Mouse (Mus musculus): Measurements from ENCODE around the gene Nectin1. TPM values are rescaled to one million over a fixed set of nuclear protein-coding genes. Genes with fewer than 3 reads are reported as not detected.

The Nectin1 gene
- total and polyA plus RNA-seq, 3 experiments = 3.9 to 6.2 TPM; not detected in 1

GRCm38 (mm10) chr9:43827593-43827992, 83.8 kb downstream of the Nectin1 start:
- H3K36me3 ChIP-seq (ENCODE audit: control insufficient read depth in 1 of 2, insufficient read depth in 2 of 2, low read length in 2 of 2) = no peaks in the 10 kb centered on the region
- H3K9ac ChIP-seq (ENCODE audit: control insufficient read depth, low read depth, low read length, poor library complexity, severe bottlenecking) = no peak overlapping the region
- no peak overlapping the region for H3K4me3 ChIP-seq (ENCODE audit: control insufficient read depth in 1 of 2, insufficient read depth in 1 of 2, low read depth in 2 of 2, low read length in 2 of 2)
- H3K9me3 ChIP-seq (replicated peaks; ENCODE audit: insufficient read depth, low read length) = no peaks in the 10 kb centered on the region
- no peaks in the 10 kb centered on the region for H3K79me2 ChIP-seq (ENCODE audit: control insufficient read depth, insufficient read depth, low read length, poor library complexity)
- no peaks in the 10 kb centered on the region for H3K4me1 ChIP-seq (ENCODE audit: control insufficient read depth in 1 of 2, insufficient read depth in 2 of 2, low read length in 2 of 2)
- DNase-seq (ENCODE audit: low read depth, low spot score) = peak; percentile 32
- no peak overlapping the region for H3K27ac ChIP-seq (ENCODE audit: control insufficient read depth, low read depth, low read length)
- H3K27me3 ChIP-seq (ENCODE audit: control insufficient read depth in 1 of 2, insufficient read depth in 2 of 2, low read length in 2 of 2) = no peaks in the 10 kb centered on the region; a peak in 1 of 4 replicates
- TF ChIP-seq RAD21 (IDR thresholded peaks at IDR 0.05; ENCODE audit: low read depth, low read length) = peak; percentile 65
- no peak for TF ChIP-seq ETS1 (IDR thresholded peaks at IDR 0.05; ENCODE audit: low read depth, low read length)
- peak; percentile 66 for TF ChIP-seq ZC3H11A (IDR thresholded peaks at IDR 0.05; ENCODE audit: low read depth, low read length)
- TF ChIP-seq SMC3 (IDR thresholded peaks at IDR 0.05; ENCODE audit: low read depth, low read length) = peak; percentile 75
- TF ChIP-seq CTCF (IDR thresholded peaks at IDR 0.05 in 2 of 3, conservative IDR thresholded peaks at IDR 0.05 in 1 of 3; ENCODE audit: control insufficient read depth in 1 of 3, insufficient read depth in 1 of 3, low read depth in 2 of 3, low read length in 3 of 3, poor library complexity in 1 of 3, severe bottlenecking in 1 of 3) = peak; percentile 40 to 80 (median 67); a peak in 5 of 6 replicates

GRCm38 (mm10) chr9:43828960-43829359, 85.2 kb downstream of the Nectin1 start:
- no peak overlapping the region for H3K27ac ChIP-seq (ENCODE audit: control insufficient read depth, low read depth, low read length)
- H3K27me3 ChIP-seq (ENCODE audit: control insufficient read depth in 1 of 2, insufficient read depth in 2 of 2, low read length in 2 of 2) = no peaks in the 10 kb centered on the region; a peak in 1 of 4 replicates
- TF ChIP-seq EP300 (IDR thresholded peaks at IDR 0.05; ENCODE audit: low read depth in 1 of 2, low read length in 2 of 2) (no peak), TAL1 (IDR thresholded peaks at IDR 0.05; ENCODE audit: low read length) (no peak), CHD1 (IDR thresholded peaks at IDR 0.05; ENCODE audit: low read depth, low read length) (no peak), UBTF (IDR thresholded peaks at IDR 0.05; ENCODE audit: borderline replicate concordance, insufficient read depth, low read depth, low read length) (no peak), ELF1 (IDR thresholded peaks at IDR 0.05; ENCODE audit: low read depth, low read length) (no peak), E2F4 (IDR thresholded peaks at IDR 0.05; ENCODE audit: borderline replicate concordance, low read depth, low read length) (no peak), USF1 (IDR thresholded peaks at IDR 0.05; ENCODE audit: low read depth, low read length) (no peak), ZC3H11A (IDR thresholded peaks at IDR 0.05; ENCODE audit: low read depth, low read length) (no peak), ETS1 (IDR thresholded peaks at IDR 0.05; ENCODE audit: low read depth, low read length) (no peak), MXI1 (IDR thresholded peaks at IDR 0.05; ENCODE audit: low read depth, low read length) (no peak)
- no peaks in the 10 kb centered on the region for H3K9me3 ChIP-seq (replicated peaks; ENCODE audit: insufficient read depth, low read length)
- H3K36me3 ChIP-seq (ENCODE audit: control insufficient read depth in 1 of 2, insufficient read depth in 2 of 2, low read length in 2 of 2) = no peaks in the 10 kb centered on the region
- no peaks in the 10 kb centered on the region for H3K4me1 ChIP-seq (ENCODE audit: control insufficient read depth in 1 of 2, insufficient read depth in 2 of 2, low read length in 2 of 2)
- no peak overlapping the region for H3K9ac ChIP-seq (ENCODE audit: control insufficient read depth, low read depth, low read length, poor library complexity, severe bottlenecking)
- no peak for DNase-seq (ENCODE audit: low read depth, low spot score)
- H3K79me2 ChIP-seq (ENCODE audit: control insufficient read depth, insufficient read depth, low read length, poor library complexity) = no peaks in the 10 kb centered on the region
- H3K4me3 ChIP-seq (ENCODE audit: control insufficient read depth in 1 of 2, insufficient read depth in 1 of 2, low read depth in 2 of 2, low read length in 2 of 2) = no peak overlapping the region

GRCm38 (mm10) chr9:43833232-43833631, 89.4 kb downstream of the Nectin1 start:
- no peaks in the 10 kb centered on the region for H3K36me3 ChIP-seq (ENCODE audit: control insufficient read depth in 1 of 2, insufficient read depth in 2 of 2, low read length in 2 of 2)
- no peak for DNase-seq (ENCODE audit: low read depth, low spot score)
- H3K79me2 ChIP-seq (ENCODE audit: control insufficient read depth, insufficient read depth, low read length, poor library complexity) = no peaks in the 10 kb centered on the region
- H3K4me1 ChIP-seq (ENCODE audit: control insufficient read depth in 1 of 2, insufficient read depth in 2 of 2, low read length in 2 of 2) = no peaks in the 10 kb centered on the region
- H3K9me3 ChIP-seq (replicated peaks; ENCODE audit: insufficient read depth, low read length) = no peaks in the 10 kb centered on the region
- H3K27ac ChIP-seq (ENCODE audit: control insufficient read depth, low read depth, low read length) = no peak overlapping the region
- TF ChIP-seq MAZ (IDR thresholded peaks at IDR 0.05; ENCODE audit: low read depth, low read length) (no peak), CHD1 (IDR thresholded peaks at IDR 0.05; ENCODE audit: low read depth, low read length) (no peak), NELFE (IDR thresholded peaks at IDR 0.05; ENCODE audit: low read depth, low read length) (no peak), KAT2A (conservative IDR thresholded peaks at IDR 0.05; ENCODE audit: low read depth, low read length) (no peak), JUND (IDR thresholded peaks at IDR 0.05; ENCODE audit: low read depth, low read length) (no peak)
- no peak overlapping the region for H3K4me3 ChIP-seq (ENCODE audit: control insufficient read depth in 1 of 2, insufficient read depth in 1 of 2, low read depth in 2 of 2, low read length in 2 of 2)
- H3K27me3 ChIP-seq (ENCODE audit: control insufficient read depth in 1 of 2, insufficient read depth in 2 of 2, low read length in 2 of 2) = no peaks in the 10 kb centered on the region; a peak in 2 of 4 replicates
- no peak overlapping the region for H3K9ac ChIP-seq (ENCODE audit: control insufficient read depth, low read depth, low read length, poor library complexity, severe bottlenecking)
